Comparison of ENCODE assay signal across 9 mouse cellular contexts in genomic region chr14:76420726-76421125, GRCm38 (mm10). TPM values are rescaled to one million over a fixed set of nuclear protein-coding genes. Genes with fewer than 3 reads are reported as not detected.
DNase-seq lines count a peak whose midpoint lies in the region; ATAC-seq lines count a peak whose summit lies in the region.
"Had no signal": no experiment of that assay in that cellular context is flagged by ENCODE, and none has a peak within 500 bp of the region (broad histone marks: within the 10 kb centered on the region; RNA-seq: fewer than 3 reads in every experiment).

No protein-coding gene starts in this region.

- H3K4me2 ChIP-seq in hindbrain, embryonic 11.5 days (replicated peaks; ENCODE audit: low read depth, low read length) = peak overlapping the region; percentile 51
- H3K4me2 ChIP-seq in midbrain, embryonic 14.5 days (ENCODE audit: low read length) = peak overlapping the region; percentile 74
- H3K4me2 ChIP-seq: liver, embryonic 13.5 days had no signal

- no peak overlapping the region for H3K4me3 ChIP-seq in heart, embryonic 10.5 days
- peak overlapping the region; percentile 28 for H3K4me3 ChIP-seq in hindbrain, embryonic 11.5 days (ENCODE audit: low read depth, low read length)
- H3K4me3 ChIP-seq in midbrain, embryonic 14.5 days (replicated peaks; ENCODE audit: low read depth, low read length) = peak overlapping the region; percentile 35
- H3K4me3 ChIP-seq: liver, embryonic 13.5 days had no signal

- peaks cover 58% of the 10 kb centered on the region for H3K36me3 ChIP-seq in heart, embryonic 10.5 days
- peaks cover 8% of the 10 kb centered on the region; the same call in 1 of the 2 replicates for H3K36me3 ChIP-seq in hindbrain, embryonic 11.5 days (ENCODE audit: control insufficient read depth, insufficient read depth, low read length)
- peaks cover 67% of the 10 kb centered on the region for H3K36me3 ChIP-seq in midbrain, embryonic 14.5 days (ENCODE audit: control insufficient read depth, insufficient read depth, low read length)

- 55% methylated on average over 7 of the region's 7 CpGs for WGBS in heart, embryonic 10.5 days
- WGBS in hindbrain, embryonic 11.5 days = 30% methylated on average over 7 of the region's 7 CpGs
- WGBS in midbrain, embryonic 14.5 days = 28% methylated on average over 7 of the region's 7 CpGs

- peak; percentile 47 for DNase-seq in heart, embryonic 10.5 days (ENCODE audit: low spot score)
- DNase-seq in heart, postnatal 4 days = no peak
- DNase-seq in embryo, embryonic 11 days = peak; percentile 46
- no peak for DNase-seq in hindbrain, embryonic 11.5 days (ENCODE audit: low spot score)
- DNase-seq in midbrain, embryonic 14.5 days = peak; percentile 8
- DNase-seq in cerebellum, postnatal 36 days = no peak
- DNase-seq in cerebellum, adult 18-20 months = no peak
- DNase-seq in layer of hippocampus, postnatal 36 days = no peak
- DNase-seq: liver, embryonic 13.5 days had no signal

- no peaks in the 10 kb centered on the region for H3K27me3 ChIP-seq in heart, embryonic 10.5 days (ENCODE audit: insufficient read depth, poor library complexity, severe bottlenecking)
- H3K27me3 ChIP-seq in hindbrain, embryonic 11.5 days (ENCODE audit: control insufficient read depth, insufficient read depth, low read length) = no peaks in the 10 kb centered on the region
- H3K27me3 ChIP-seq in midbrain, embryonic 14.5 days (ENCODE audit: control insufficient read depth, insufficient read depth, low read length) = no peaks in the 10 kb centered on the region

- no peak for ATAC-seq in hindbrain, embryonic 11.5 days (ENCODE audit: low FRiP score)
- ATAC-seq in midbrain, embryonic 14.5 days (ENCODE audit: low FRiP score, low TSS enrichment) = no peak

- no peak overlapping the region for H3K27ac ChIP-seq in heart, embryonic 10.5 days
- no peak overlapping the region for H3K27ac ChIP-seq in hindbrain, embryonic 11.5 days (ENCODE audit: low read depth, low read length)
- no peak overlapping the region for H3K27ac ChIP-seq in midbrain, embryonic 14.5 days (replicated peaks; ENCODE audit: low read depth, low read length)
- H3K27ac ChIP-seq: liver, embryonic 13.5 days had no signal

- H3K9ac ChIP-seq in hindbrain, embryonic 11.5 days (ENCODE audit: low read depth, low read length) = no peak overlapping the region
- H3K9ac ChIP-seq in midbrain, embryonic 14.5 days (replicated peaks; ENCODE audit: low read length) = peak overlapping the region; percentile 44
- H3K9ac ChIP-seq: liver, embryonic 13.5 days had no signal

- peaks cover 44% of the 10 kb centered on the region for H3K4me1 ChIP-seq in heart, embryonic 10.5 days
- peaks cover 20% of the 10 kb centered on the region for H3K4me1 ChIP-seq in hindbrain, embryonic 11.5 days (replicated peaks; ENCODE audit: control insufficient read depth, insufficient read depth, low read length)
- peaks cover 66% of the 10 kb centered on the region for H3K4me1 ChIP-seq in midbrain, embryonic 14.5 days (ENCODE audit: control insufficient read depth, insufficient read depth, low read length)

- no peaks in the 10 kb centered on the region for H3K9me3 ChIP-seq in heart, embryonic 10.5 days
- no peaks in the 10 kb centered on the region for H3K9me3 ChIP-seq in hindbrain, embryonic 11.5 days (ENCODE audit: control insufficient read depth, low read length)
- H3K9me3 ChIP-seq in midbrain, embryonic 14.5 days (ENCODE audit: control insufficient read depth, low read length) = no peaks in the 10 kb centered on the region
- H3K9me3 ChIP-seq: liver, embryonic 13.5 days had no signal

RNA-seq across cellular contexts. Expression of gene Tsc22d1, which starts 6.0 kb away (rescaled TPM):
- polyA plus RNA-seq in heart, embryonic 10.5 days (2016; fragmentation: Nextera tagmentation; extraction: Ambion mirVana) = 371 and 402 TPM in 2 replicates
- 100 to 1,000 TPM; 216 to 225 TPM for total RNA-seq in heart, postnatal 4 days (2021)
- polyA plus RNA-seq in hindbrain, embryonic 11.5 days (2014; fragmentation: Nextera tagmentation; extraction: Ambion mirVana) = 542 and 547 TPM in 2 replicates
- 792 and 872 TPM in 2 replicates for polyA plus RNA-seq in midbrain, embryonic 14.5 days (2014; fragmentation: Nextera tagmentation; extraction: Ambion mirVana)
- 100 to 1,000 TPM; 540 to 554 TPM for total RNA-seq in layer of hippocampus, postnatal 36 days (2021)

Comparison
In these comparisons a context has a peak if more than half of its experiments do, and no peak if none do; other contexts are left out.
1. DNase-seq: peak in heart, embryonic 10.5 days (single experiment), embryo, embryonic 11 days (single experiment) and midbrain, embryonic 14.5 days (single experiment); none in heart, postnatal 4 days (single experiment), hindbrain, embryonic 11.5 days (single experiment), cerebellum, postnatal 36 days (0 of 2), cerebellum, adult 18-20 months (0 of 2) and layer of hippocampus, postnatal 36 days (0 of 2).